Mouse (Mus musculus) midbrain, embryonic 11.5 days (tissue): Measurements from ENCODE around the gene Fubp1. TPM values are rescaled to one million over a fixed set of nuclear protein-coding genes. Genes with fewer than 3 reads are reported as not detected.

Experiments
- ATAC-seq: fragments of 200-750 bp; cut with Nextera tagmentation; 2 replicates; pipeline ENCODE4 v1.8.0; 2017; ENCODE audit warnings: moderate TSS enrichment, moderate library complexity; ENCODE audit not compliant: low FRiP score
- DNase-seq: peaks from one replicate; pipeline ENCODE4 v3.0.0; 2015; ENCODE audit warnings: low spot score; ENCODE audit errors: missing footprints
- H3K27ac ChIP-seq: fragments of 300-500 bp; sonication (generic); 2 replicates; pipeline ENCODE4 v1.5.1; 2014; ENCODE audit warnings: low read depth, low read length
- H3K27me3 ChIP-seq: fragments of 300-500 bp; sonication (generic); 2 replicates; pipeline ENCODE4 v1.6.1; 2014; ENCODE audit warnings: mild to moderate bottlenecking, low read length, moderate library complexity, mixed read lengths; ENCODE audit not compliant: control insufficient read depth, insufficient read depth
- H3K36me3 ChIP-seq: fragments of 300-500 bp; sonication (generic); 2 replicates; pipeline ENCODE4 v1.6.1; 2014; ENCODE audit warnings: mild to moderate bottlenecking, low read length, moderate library complexity, mixed read lengths; ENCODE audit not compliant: control insufficient read depth, insufficient read depth
- H3K4me1 ChIP-seq: fragments of 300-500 bp; sonication (generic); 2 replicates; pipeline ENCODE4 v1.6.1; 2014; ENCODE audit warnings: low read length; ENCODE audit not compliant: control insufficient read depth, insufficient read depth
- H3K4me2 ChIP-seq: fragments of 300-500 bp; sonication (generic); 2 replicates; pipeline ENCODE4 v1.6.1; 2014; ENCODE audit warnings: mild to moderate bottlenecking, moderate library complexity
- H3K4me3 ChIP-seq: fragments of 300-500 bp; sonication (generic); 2 replicates; pipeline ENCODE4 v1.5.1; 2014; ENCODE audit warnings: low read depth, low read length
- H3K9ac ChIP-seq: fragments of 300-500 bp; sonication (generic); 2 replicates; pipeline ENCODE4 v1.6.1; 2014; ENCODE audit warnings: low read length
- H3K9me3 ChIP-seq: fragments of 300-500 bp; sonication (generic); 2 replicates; pipeline ENCODE4 v1.6.1; 2016; ENCODE audit warnings: low read length; ENCODE audit not compliant: control insufficient read depth
- WGBS: fragments of 180-500 bp; shearing (Covaris S2); extraction: QIAGEN DNeasy Blood & Tissue Kit; methylation state at CpG from one replicate; pipeline ENCODE4 v1.1.7; 2014; 5-methylcytosine and 5-hydroxymethylcytosine counted together
- polyA plus RNA-seq: library from polyadenylated mRNA; unstranded; fragments of >200 nt; fragmentation: Nextera tagmentation; extraction: Ambion mirVana; gene quantifications from 2 replicates; pipeline ENCODE4 v1.2.1, GENCODE M21; 2014

Gene Fubp1
- polyA plus RNA-seq, 1 experiment from 2014 or later = 452 TPM

- no peaks in the 10 kb centered on the region for H3K36me3 ChIP-seq
- no peak overlapping the region for H3K9ac ChIP-seq
- DNase-seq = no peak
- ATAC-seq = no peak
- H3K4me3 ChIP-seq = no peak overlapping the region
- H3K27ac ChIP-seq = no peak overlapping the region
- peaks cover 8% of the 10 kb centered on the region for H3K4me1 ChIP-seq
- H3K4me2 ChIP-seq = no peak overlapping the region
- 0 out of 2 replicates have a peak, but pooled peaks cover 5% of the 10 kb centered on the region for H3K27me3 ChIP-seq
- 59% methylated on average over 1 of the region's 1 CpGs for WGBS
- no peaks in the 10 kb centered on the region for H3K9me3 ChIP-seq
Measured at GRCm38 (mm10) chr3:152170407-152170806, 39.8 kb upstream of the Fubp1 start.

GRCm38 (mm10) chr3:152171236-152171635, 39.0 kb upstream of the Fubp1 start:
- H3K4me2 ChIP-seq = no peak overlapping the region
- H3K4me1 ChIP-seq = peaks cover 1% of the 10 kb centered on the region
- H3K9ac ChIP-seq = no peak overlapping the region
- WGBS = 79% methylated on average over 2 of the region's 2 CpGs
- no peak overlapping the region for H3K27ac ChIP-seq
- no peaks in the 10 kb centered on the region for H3K36me3 ChIP-seq
- no peaks in the 10 kb centered on the region for H3K27me3 ChIP-seq
- DNase-seq (no peak), ATAC-seq (no peak)
- no peaks in the 10 kb centered on the region for H3K9me3 ChIP-seq
- no peak overlapping the region for H3K4me3 ChIP-seq

GRCm38 (mm10) chr3:152171862-152172261, 38.4 kb upstream of the Fubp1 start:
- no peak for ATAC-seq
- 73% methylated on average over 7 of the region's 7 CpGs for WGBS

GRCm38 (mm10) chr3:152172322-152172935, 37.8 kb upstream of the Fubp1 start:
- DNase-seq (no peak), ATAC-seq (no peak)
- H3K27me3 ChIP-seq = no peaks in the 10 kb centered on the region
- no peaks in the 10 kb centered on the region for H3K36me3 ChIP-seq
- no peak overlapping the region for H3K4me3 ChIP-seq
- no peak overlapping the region for H3K4me2 ChIP-seq
- H3K9ac ChIP-seq = no peak overlapping the region
- no peaks in the 10 kb centered on the region for H3K9me3 ChIP-seq
- no peak overlapping the region for H3K27ac ChIP-seq
- WGBS = 85% methylated on average over 7 of the region's 7 CpGs
- no peaks in the 10 kb centered on the region for H3K4me1 ChIP-seq

More at GRCm38 (mm10) chr3:152171862-152172261, 38.4 kb upstream of the Fubp1 start:
- Histone ChIP-seq H3K9ac (no peak overlapping the region), H3K36me3 (no peaks in the 10 kb centered on the region), H3K27me3 (no peaks in the 10 kb centered on the region), H3K4me2 (no peak overlapping the region), H3K4me1 (no peaks in the 10 kb centered on the region; the same call in 1 of the 2 replicates), H3K27ac (no peak overlapping the region), H3K4me3 (no peak overlapping the region), H3K9me3 (no peaks in the 10 kb centered on the region)
- DNase-seq = no peak

GRCm38 (mm10) chr3:152178816-152179215, 31.4 kb upstream of the Fubp1 start:
- H3K4me1 ChIP-seq = no peaks in the 10 kb centered on the region
- H3K27ac ChIP-seq = no peak overlapping the region
- DNase-seq = no peak
- H3K36me3 ChIP-seq = no peaks in the 10 kb centered on the region
- no peak overlapping the region for H3K4me3 ChIP-seq
- no peak for ATAC-seq
- no peak overlapping the region for H3K9ac ChIP-seq
- H3K9me3 ChIP-seq = no peaks in the 10 kb centered on the region
- H3K4me2 ChIP-seq = no peak overlapping the region
- no peaks in the 10 kb centered on the region for H3K27me3 ChIP-seq
- WGBS = 86% methylated on average over 4 of the region's 4 CpGs

GRCm38 (mm10) chr3:152179285-152179684, 30.9 kb upstream of the Fubp1 start:
- WGBS = 74% methylated on average over 1 of the region's 1 CpGs
- H3K4me3 ChIP-seq = no peak overlapping the region
- H3K36me3 ChIP-seq = no peaks in the 10 kb centered on the region
- H3K9me3 ChIP-seq = no peaks in the 10 kb centered on the region
- no peaks in the 10 kb centered on the region for H3K27me3 ChIP-seq
- no peak overlapping the region for H3K27ac ChIP-seq
- H3K4me2 ChIP-seq = no peak overlapping the region
- H3K4me1 ChIP-seq = no peaks in the 10 kb centered on the region
- H3K9ac ChIP-seq = no peak overlapping the region
- ATAC-seq (no peak), DNase-seq (no peak)

GRCm38 (mm10) chr3:152180624-152181023, 29.6 kb upstream of the Fubp1 start:
- no peak for DNase-seq
- Histone ChIP-seq H3K9me3 (no peaks in the 10 kb centered on the region), H3K4me1 (no peaks in the 10 kb centered on the region)

GRCm38 (mm10) chr3:152183522-152183921, 26.7 kb upstream of the Fubp1 start:
- ATAC-seq = no peak
- WGBS = 60% methylated on average over 9 of the region's 9 CpGs
- no peak for DNase-seq
- H3K4me2 ChIP-seq = no peak overlapping the region
- no peaks in the 10 kb centered on the region for H3K27me3 ChIP-seq
- H3K9ac ChIP-seq = no peak overlapping the region
- H3K36me3 ChIP-seq = no peaks in the 10 kb centered on the region
- no peak overlapping the region for H3K27ac ChIP-seq
- no peaks in the 10 kb centered on the region for H3K4me1 ChIP-seq
- H3K4me3 ChIP-seq = no peak overlapping the region
- H3K9me3 ChIP-seq = no peaks in the 10 kb centered on the region

More at GRCm38 (mm10) chr3:152180624-152181023, 29.6 kb upstream of the Fubp1 start:
- no peak overlapping the region for H3K4me2 ChIP-seq
- H3K36me3 ChIP-seq = no peaks in the 10 kb centered on the region
- no peak overlapping the region for H3K9ac ChIP-seq
- WGBS = 96% methylated on average over 4 of the region's 4 CpGs
- no peak overlapping the region for H3K27ac ChIP-seq
- no peaks in the 10 kb centered on the region for H3K27me3 ChIP-seq
- H3K4me3 ChIP-seq = no peak overlapping the region
- no peak for ATAC-seq

GRCm38 (mm10) chr3:152186106-152186505, 24.1 kb upstream of the Fubp1 start:
- no peak overlapping the region for H3K27ac ChIP-seq
- ATAC-seq (no peak), DNase-seq (no peak)
- H3K9ac ChIP-seq = no peak overlapping the region
- H3K36me3 ChIP-seq = no peaks in the 10 kb centered on the region
- H3K27me3 ChIP-seq = no peaks in the 10 kb centered on the region
- H3K4me2 ChIP-seq = no peak overlapping the region
- WGBS = 89% methylated on average over 6 of the region's 6 CpGs
- H3K4me3 ChIP-seq = no peak overlapping the region
- no peaks in the 10 kb centered on the region for H3K4me1 ChIP-seq
- no peaks in the 10 kb centered on the region for H3K9me3 ChIP-seq
